Mouse (Mus musculus): ENCODE results near the gene Kdm1b. TPM values are rescaled to one million over a fixed set of nuclear protein-coding genes. Genes with fewer than 3 reads are reported as not detected.

Kdm1b gene
- total and polyA plus RNA-seq, 3 experiments = 9.6 to 12.6 TPM; not detected in 1

GRCm38 (mm10) chr13:47043833-47044616, 726 bp downstream of the Kdm1b start:
- H3K4me3 ChIP-seq (ENCODE audit: control insufficient read depth in 1 of 2, insufficient read depth in 1 of 2, low read depth in 2 of 2, low read length in 2 of 2) = peak overlapping the region; percentile 95 to 97
- H3K27ac ChIP-seq (ENCODE audit: control insufficient read depth, low read depth, low read length) = no peak overlapping the region
- peaks cover 3% of the 10 kb centered on the region for H3K79me2 ChIP-seq (ENCODE audit: control insufficient read depth, insufficient read depth, low read length, poor library complexity)
- peak overlapping the region; percentile 92 for H3K9ac ChIP-seq (ENCODE audit: control insufficient read depth, low read depth, low read length, poor library complexity, severe bottlenecking)
- DNase-seq (ENCODE audit: low read depth, low spot score) = peak; percentile 6
- H3K36me3 ChIP-seq (ENCODE audit: control insufficient read depth in 1 of 2, insufficient read depth in 2 of 2, low read length in 2 of 2) = no peaks in the 10 kb centered on the region
- H3K9me3 ChIP-seq (replicated peaks; ENCODE audit: insufficient read depth, low read length) = no peaks in the 10 kb centered on the region
- no peaks in the 10 kb centered on the region for H3K27me3 ChIP-seq (ENCODE audit: control insufficient read depth in 1 of 2, insufficient read depth in 2 of 2, low read length in 2 of 2)
- peaks cover 0 to 5% of the 10 kb centered on the region in 2 experiments; a peak in 2 of 4 replicates for H3K4me1 ChIP-seq (ENCODE audit: control insufficient read depth in 1 of 2, insufficient read depth in 2 of 2, low read length in 2 of 2)
- no peak for TF ChIP-seq E2F4 (IDR thresholded peaks at IDR 0.05; ENCODE audit: borderline replicate concordance, low read depth, low read length)
- TF ChIP-seq ZMIZ1 (IDR thresholded peaks at IDR 0.05; ENCODE audit: low read depth, low read length) = no peak
- TF ChIP-seq USF2 (IDR thresholded peaks at IDR 0.05; ENCODE audit: borderline replicate concordance in 1 of 2, insufficient read depth in 1 of 2, low read depth in 1 of 2, low read length in 2 of 2) = no peak
- no peak for TF ChIP-seq MYC (IDR thresholded peaks at IDR 0.05; ENCODE audit: low read depth, low read length)
- TF ChIP-seq NRF1 (IDR thresholded peaks at IDR 0.05; ENCODE audit: insufficient read depth, low read depth, low read length, poor library complexity, severe bottlenecking) = no peak
- TF ChIP-seq MEF2A (IDR thresholded peaks at IDR 0.05; ENCODE audit: extremely low read depth, insufficient replicate concordance, low read depth, low read length, poor library complexity, severe bottlenecking) = no peak
- TF ChIP-seq MAX (IDR thresholded peaks at IDR 0.05; ENCODE audit: low read length) = no peak
- TF ChIP-seq SMC3 (IDR thresholded peaks at IDR 0.05; ENCODE audit: low read depth, low read length) = no peak
- TF ChIP-seq CHD2 (IDR thresholded peaks at IDR 0.05; ENCODE audit: low read length) = no peak
- no peak for TF ChIP-seq MYB (IDR thresholded peaks at IDR 0.05; ENCODE audit: low read depth, low read length)
- TF ChIP-seq HCFC1 (IDR thresholded peaks at IDR 0.05; ENCODE audit: low read depth, low read length) = no peak

GRCm38 (mm10) chr13:47044617-47044947, 1.3 kb downstream of the Kdm1b start, which contains the start of gene Tpmt:
Gene Tpmt (minus strand): TSS chr13:47044737.
- H3K27ac ChIP-seq (ENCODE audit: control insufficient read depth, low read depth, low read length) = 0 out of 2 replicates have a peak within 1 kb of the TSS, but pooled peaks have one; percentile 17
- peak within 1 kb of the TSS; percentile 92 for H3K9ac ChIP-seq (ENCODE audit: control insufficient read depth, low read depth, low read length, poor library complexity, severe bottlenecking)
- no peaks in the 10 kb centered on the region for H3K36me3 ChIP-seq (ENCODE audit: control insufficient read depth in 1 of 2, insufficient read depth in 2 of 2, low read length in 2 of 2)

More at GRCm38 (mm10) chr13:47044617-47044947, 1.3 kb downstream of the Kdm1b start, which contains the start of gene Tpmt:
- TF ChIP-seq MYC (IDR thresholded peaks at IDR 0.05; ENCODE audit: low read depth, low read length) (no peak), GATA1 (IDR thresholded peaks at IDR 0.05; ENCODE audit: low read depth, low read length) (no peak), EP300 (IDR thresholded peaks at IDR 0.05; ENCODE audit: low read depth in 1 of 2, low read length in 2 of 2) (no peak), NELFE (IDR thresholded peaks at IDR 0.05; ENCODE audit: low read depth, low read length) (no peak), RAD21 (IDR thresholded peaks at IDR 0.05; ENCODE audit: low read depth, low read length) (no peak), MXI1 (IDR thresholded peaks at IDR 0.05; ENCODE audit: low read depth, low read length) (no peak)
- peak within 1 kb of the TSS; percentile 95 to 97 for H3K4me3 ChIP-seq (ENCODE audit: control insufficient read depth in 1 of 2, insufficient read depth in 1 of 2, low read depth in 2 of 2, low read length in 2 of 2)
- no peaks in the 10 kb centered on the region for H3K27me3 ChIP-seq (ENCODE audit: control insufficient read depth in 1 of 2, insufficient read depth in 2 of 2, low read length in 2 of 2)
- H3K4me1 ChIP-seq (ENCODE audit: control insufficient read depth in 1 of 2, insufficient read depth in 2 of 2, low read length in 2 of 2) = peaks cover 0 to 5% of the 10 kb centered on the region in 2 experiments; a peak in 2 of 4 replicates
- peaks cover 3% of the 10 kb centered on the region for H3K79me2 ChIP-seq (ENCODE audit: control insufficient read depth, insufficient read depth, low read length, poor library complexity)
- peak; percentile 12 for DNase-seq (ENCODE audit: low read depth, low spot score)
- H3K9me3 ChIP-seq (replicated peaks; ENCODE audit: insufficient read depth, low read length) = no peaks in the 10 kb centered on the region
